Mouse (Mus musculus) kidney, embryonic 16.5 days (tissue): ENCODE measurements around the gene Gm10486. TPM values are rescaled to one million over a fixed set of nuclear protein-coding genes. Genes with fewer than 3 reads are reported as not detected.
"Not testable (repeated sequence)": the region's sequence is repeated elsewhere in the genome, so short reads cannot be mapped to it uniquely, and the experiment has no call there.

Source experiments
- ATAC-seq: fragments of 200-750 bp; cut with Nextera tagmentation; 2 replicates; pipeline ENCODE4 v1.8.0; 2017; ENCODE audit warnings: moderate TSS enrichment; ENCODE audit not compliant: low FRiP score, low TSS enrichment
- H3K27ac ChIP-seq: fragments of 300-500 bp; sonication (generic); 2 replicates; pipeline ENCODE4 v1.5.1; 2014; ENCODE audit warnings: low read length
- H3K27me3 ChIP-seq: fragments of 300-500 bp; sonication (generic); 2 replicates; pipeline ENCODE4 v1.6.1; 2014; ENCODE audit warnings: low read length, control low read depth, mixed read lengths; ENCODE audit not compliant: insufficient read depth
- H3K36me3 ChIP-seq: fragments of 300-500 bp; sonication (generic); 2 replicates; pipeline ENCODE4 v1.6.1; 2014; ENCODE audit warnings: low read length, control low read depth, mixed read lengths; ENCODE audit not compliant: insufficient read depth
- H3K4me1 ChIP-seq: fragments of 300-500 bp; sonication (generic); 2 replicates; pipeline ENCODE4 v1.6.1; 2014; ENCODE audit warnings: low read length, control low read depth, mixed read lengths; ENCODE audit not compliant: insufficient read depth
- H3K4me2 ChIP-seq: fragments of 300-500 bp; sonication (generic); replicated peaks from 2 replicates; pipeline ENCODE4 v1.6.1; 2014; ENCODE audit warnings: low read depth, low read length
- H3K4me3 ChIP-seq: fragments of 300-500 bp; sonication (generic); 2 replicates; pipeline ENCODE4 v1.5.1; 2014; ENCODE audit warnings: mild to moderate bottlenecking, low read length
- H3K9ac ChIP-seq: fragments of 300-500 bp; sonication (generic); replicated peaks from 2 replicates; pipeline ENCODE4 v1.6.1; 2014; ENCODE audit warnings: low read length
- H3K9me3 ChIP-seq: fragments of 300-500 bp; sonication (generic); 2 replicates; pipeline ENCODE4 v1.6.1; 2016; ENCODE audit warnings: low read length, control low read depth
- WGBS: fragments of 180-500 bp; shearing (Covaris S2); extraction: QIAGEN DNeasy Blood & Tissue Kit; methylation state at CpG from one replicate; pipeline ENCODE4 v1.1.7; 2014; 5-methylcytosine and 5-hydroxymethylcytosine counted together
- polyA plus RNA-seq: library from polyadenylated mRNA; unstranded; fragments of >200 nt; fragmentation: Nextera tagmentation; extraction: Ambion mirVana; gene quantifications from 2 replicates; pipeline ENCODE4 v1.2.1, GENCODE M21; 2015

Gene Gm10486
- polyA plus RNA-seq, result not detected in 2 replicates

DNA sequence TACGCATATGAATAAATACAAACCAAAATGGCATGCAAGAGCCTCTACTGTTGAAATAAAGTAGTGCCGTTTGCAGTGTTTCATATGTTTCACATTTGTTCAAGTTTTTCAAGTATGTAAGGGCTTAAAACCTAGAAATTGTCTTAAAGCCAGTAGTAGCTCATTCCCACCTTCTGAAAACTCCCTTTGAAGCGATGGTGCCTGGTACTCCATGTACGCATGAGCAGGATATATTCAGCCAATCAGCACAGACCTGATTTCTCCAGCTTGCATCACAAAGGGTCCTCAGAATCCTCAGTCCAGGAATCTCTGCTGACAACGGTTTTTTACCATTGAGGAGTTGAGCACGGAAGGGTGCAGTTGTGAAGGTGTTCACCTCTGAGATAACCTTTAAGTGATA lies at the start of gene Gm10486:
Gene Gm10486, plus strand, starts transcription at position 301 of the 400 bp plus-strand sequence.
- WGBS, result no CpG with 5 or more reads among the region's 6 CpGs
- H3K27me3 ChIP-seq, H3K9ac ChIP-seq, H3K9me3 ChIP-seq, H3K27ac ChIP-seq, H3K36me3 ChIP-seq, ATAC-seq, H3K4me3 ChIP-seq, H3K4me2 ChIP-seq, H3K4me1 ChIP-seq: not testable (repeated sequence)
